ENCODE assay signal across 17 mouse cellular contexts in genomic region chr10:109569798-109570197, GRCm38 (mm10).
DNase-seq lines count a peak whose midpoint lies in the region; ATAC-seq and TF ChIP-seq lines count a peak whose summit lies in the region.
"Had no signal": no experiment of that assay in that cellular context is flagged by ENCODE, and none has a peak within 500 bp of the region (broad histone marks: within the 10 kb centered on the region; RNA-seq: fewer than 3 reads in every experiment).

No protein-coding gene starts in this region.

- H3K4me2 ChIP-seq in hindbrain, postnatal 0 days (ENCODE audit: low read depth, low read length): no peak overlapping the region
- no peak overlapping the region for H3K4me2 ChIP-seq in hindbrain, embryonic 11.5 days (replicated peaks; ENCODE audit: low read depth, low read length)
- H3K4me2 ChIP-seq: embryonic facial prominence, embryonic 13.5 days; liver, embryonic 13.5 days; neural tube, embryonic 12.5 days had no signal

- H3K4me3 ChIP-seq in hindbrain, postnatal 0 days (ENCODE audit: low read length): no peak overlapping the region
- no peak overlapping the region for H3K4me3 ChIP-seq in hindbrain, embryonic 11.5 days (ENCODE audit: low read depth, low read length)
- H3K4me3 ChIP-seq in thymus, adult 2 months (ENCODE audit: control insufficient read depth, insufficient read depth, low read length): no peak overlapping the region
- H3K4me3 ChIP-seq: embryonic facial prominence, embryonic 13.5 days; heart, embryonic 10.5 days; liver, embryonic 13.5 days; neural tube, embryonic 12.5 days had no signal

- WGBS in hindbrain, postnatal 0 days: 48% methylated on average over 2 of the region's 2 CpGs
- 90% methylated on average over 2 of the region's 2 CpGs for WGBS in hindbrain, embryonic 11.5 days
- 97% methylated on average over 2 of the region's 2 CpGs for WGBS in thymus, adult 2 months

- H3K27me3 ChIP-seq in hindbrain, postnatal 0 days (ENCODE audit: insufficient read depth, low read length): no peaks in the 10 kb centered on the region
- H3K27me3 ChIP-seq in hindbrain, embryonic 11.5 days (ENCODE audit: control insufficient read depth, insufficient read depth, low read length): no peaks in the 10 kb centered on the region
- H3K27me3 ChIP-seq in thymus, adult 2 months (ENCODE audit: control insufficient read depth, insufficient read depth, low read length): no peaks in the 10 kb centered on the region
- H3K27me3 ChIP-seq: embryonic facial prominence, embryonic 13.5 days; liver, embryonic 13.5 days; neural tube, embryonic 12.5 days had no signal

- peak; percentile 75 for DNase-seq in hindbrain, postnatal 0 days (ENCODE audit: low spot score)
- no peak for DNase-seq in hindbrain, embryonic 11.5 days (ENCODE audit: low spot score)
- peak; percentile 73 for DNase-seq in adrenal gland, adult 2 months
- peak; percentile 25 for DNase-seq in brain, adult 2 months (ENCODE audit: low read depth, low spot score)
- peak; percentile 65 to 79 for DNase-seq in cerebellum, postnatal 25 days
- no peak for DNase-seq in spleen, adult 18-20 months
- DNase-seq in thymus, adult 2 months: no peak
- DNase-seq: gastrocnemius, postnatal 36 days; heart, postnatal 14 days; kidney, adult 11 months; kidney, postnatal 14 days; liver, embryonic 13.5 days; retina, postnatal 1 day had no signal

- H3K9ac ChIP-seq in hindbrain, postnatal 0 days (replicated peaks; ENCODE audit: low read length): no peak overlapping the region
- no peak overlapping the region for H3K9ac ChIP-seq in hindbrain, embryonic 11.5 days (ENCODE audit: low read depth, low read length)
- H3K9ac ChIP-seq: embryonic facial prominence, embryonic 13.5 days; liver, embryonic 13.5 days; neural tube, embryonic 12.5 days had no signal

- no peaks in the 10 kb centered on the region for H3K9me3 ChIP-seq in hindbrain, postnatal 0 days (ENCODE audit: low read length)
- no peaks in the 10 kb centered on the region for H3K9me3 ChIP-seq in hindbrain, embryonic 11.5 days (ENCODE audit: control insufficient read depth, low read length)
- H3K9me3 ChIP-seq: embryonic facial prominence, embryonic 13.5 days; heart, embryonic 10.5 days; liver, embryonic 13.5 days; neural tube, embryonic 12.5 days had no signal

- ATAC-seq in hindbrain, postnatal 0 days: peak; percentile 77; the same call in 1 of the 2 replicates
- ATAC-seq in hindbrain, embryonic 11.5 days (ENCODE audit: low FRiP score): no peak
- ATAC-seq: midbrain, embryonic 16.5 days had no signal

- no peak overlapping the region for H3K27ac ChIP-seq in hindbrain, postnatal 0 days
- no peak overlapping the region for H3K27ac ChIP-seq in hindbrain, embryonic 11.5 days (ENCODE audit: low read depth, low read length)
- H3K27ac ChIP-seq in thymus, adult 2 months (ENCODE audit: control insufficient read depth, insufficient read depth, low read length): no peak overlapping the region
- H3K27ac ChIP-seq: embryonic facial prominence, embryonic 13.5 days; heart, embryonic 10.5 days; liver, embryonic 13.5 days; neural tube, embryonic 12.5 days had no signal

- H3K36me3 ChIP-seq in hindbrain, postnatal 0 days (ENCODE audit: insufficient read depth, low read length): no peaks in the 10 kb centered on the region
- no peaks in the 10 kb centered on the region for H3K36me3 ChIP-seq in hindbrain, embryonic 11.5 days (ENCODE audit: control insufficient read depth, insufficient read depth, low read length)
- no peaks in the 10 kb centered on the region for H3K36me3 ChIP-seq in thymus, adult 2 months (ENCODE audit: control insufficient read depth, insufficient read depth, low read length)
- H3K36me3 ChIP-seq: embryonic facial prominence, embryonic 13.5 days; heart, embryonic 10.5 days; liver, embryonic 13.5 days; neural tube, embryonic 12.5 days had no signal

- no peaks in the 10 kb centered on the region for H3K4me1 ChIP-seq in hindbrain, postnatal 0 days (ENCODE audit: insufficient read depth, low read length)
- H3K4me1 ChIP-seq in hindbrain, embryonic 11.5 days (replicated peaks; ENCODE audit: control insufficient read depth, insufficient read depth, low read length): no peaks in the 10 kb centered on the region
- no peaks in the 10 kb centered on the region for H3K4me1 ChIP-seq in thymus, adult 2 months (replicated peaks; ENCODE audit: control insufficient read depth, insufficient read depth, low read length)
- H3K4me1 ChIP-seq: embryonic facial prominence, embryonic 13.5 days; heart, embryonic 10.5 days; liver, embryonic 13.5 days; neural tube, embryonic 12.5 days had no signal

- TF ChIP-seq POLR2A in thymus, adult 2 months (IDR thresholded peaks at IDR 0.05; ENCODE audit: control insufficient read depth, extremely low read depth, insufficient read depth, low read length, poor library complexity): no peak

- no peak for TF ChIP-seq CTCF in hindbrain, postnatal 0 days (IDR thresholded peaks at IDR 0.05; ENCODE audit: low read depth)
- TF ChIP-seq CTCF in thymus, adult 2 months (IDR thresholded peaks at IDR 0.05; ENCODE audit: borderline replicate concordance, control insufficient read depth, extremely low read depth, insufficient read depth, low read length, poor library complexity): no peak

Comparison
In these comparisons a context has a peak if more than half of its experiments do, and no peak if none do; other contexts are left out.
1. DNase-seq: peak in hindbrain, postnatal 0 days (single experiment), adrenal gland, adult 2 months (single experiment), brain, adult 2 months (single experiment) and cerebellum, postnatal 25 days (2 of 2); none in hindbrain, embryonic 11.5 days (single experiment), spleen, adult 18-20 months (0 of 2) and thymus, adult 2 months (single experiment).